Mouse (Mus musculus): Measurements from ENCODE around the gene Cd177.
"Not testable (repeated sequence)": the region's sequence is repeated elsewhere in the genome, so short reads cannot be mapped to it uniquely, and the experiment has no call there.

Cd177 gene

DNA sequence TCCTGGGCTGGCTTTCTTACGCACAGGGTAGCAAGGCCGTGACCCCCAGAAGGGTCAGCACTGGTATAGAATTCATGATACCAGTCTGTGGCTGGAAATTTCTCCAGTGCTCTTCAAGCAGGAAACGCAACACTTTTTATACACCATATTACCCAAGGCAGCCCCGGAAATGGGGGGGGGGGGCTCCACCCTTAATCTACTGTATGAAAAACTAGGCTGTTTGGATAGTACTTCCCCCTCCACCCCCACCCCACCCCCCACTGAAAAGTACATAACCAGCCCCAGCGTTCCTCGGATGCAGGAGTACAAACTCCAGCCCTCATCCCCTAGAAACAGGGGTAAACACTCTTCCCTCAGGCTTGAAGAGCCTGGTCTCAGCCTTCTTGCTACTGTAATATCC lies at the start of gene Cd177:
Cd177 (minus strand) TSS at position 101 of the 400 bp plus-strand sequence.
- DNase-seq (ENCODE audit: low read depth) = no peak

DNA sequence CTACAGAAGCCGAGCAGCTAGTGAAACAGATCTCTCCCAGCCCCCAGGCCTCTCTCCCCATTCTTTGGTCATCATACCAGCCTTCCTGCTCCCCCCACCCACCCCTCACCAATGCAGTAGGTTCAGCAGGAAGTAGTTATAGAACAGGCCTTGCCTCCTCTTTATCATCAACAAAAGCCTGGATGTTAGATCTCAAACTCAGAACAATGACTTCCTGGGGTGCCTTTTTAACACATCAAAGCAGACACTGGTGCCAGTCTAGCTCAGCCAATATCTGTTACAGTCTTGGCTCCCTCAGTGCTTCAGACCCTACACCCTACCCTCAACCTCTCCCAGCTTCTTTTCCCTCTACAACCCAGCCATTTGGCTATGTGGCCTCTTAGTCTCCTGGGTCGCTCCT lies 48.9 kb upstream of the Cd177 start:
- DNase-seq (ENCODE audit: low read depth) = no peak

DNA sequence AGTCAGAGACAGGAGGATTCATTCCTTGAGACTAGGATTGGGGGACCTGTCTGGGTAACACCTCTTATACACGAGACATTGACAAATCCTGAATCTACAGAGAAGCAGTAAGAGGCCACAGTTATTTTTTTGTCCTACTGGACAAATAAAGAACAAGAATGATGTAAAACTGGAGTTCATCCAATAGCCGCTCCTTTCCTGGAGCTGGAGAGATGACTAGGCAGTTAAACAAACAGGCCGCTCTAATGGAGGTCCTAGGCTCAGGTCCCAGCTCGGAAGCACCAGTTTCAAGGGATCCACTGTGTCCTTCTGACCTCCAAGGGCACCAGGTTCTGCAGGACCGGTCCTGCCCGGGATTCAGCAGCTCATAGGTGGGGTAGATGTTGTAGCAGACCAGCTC lies 44.7 kb upstream of the Cd177 start:
- no peak for DNase-seq (ENCODE audit: low read depth)

DNA sequence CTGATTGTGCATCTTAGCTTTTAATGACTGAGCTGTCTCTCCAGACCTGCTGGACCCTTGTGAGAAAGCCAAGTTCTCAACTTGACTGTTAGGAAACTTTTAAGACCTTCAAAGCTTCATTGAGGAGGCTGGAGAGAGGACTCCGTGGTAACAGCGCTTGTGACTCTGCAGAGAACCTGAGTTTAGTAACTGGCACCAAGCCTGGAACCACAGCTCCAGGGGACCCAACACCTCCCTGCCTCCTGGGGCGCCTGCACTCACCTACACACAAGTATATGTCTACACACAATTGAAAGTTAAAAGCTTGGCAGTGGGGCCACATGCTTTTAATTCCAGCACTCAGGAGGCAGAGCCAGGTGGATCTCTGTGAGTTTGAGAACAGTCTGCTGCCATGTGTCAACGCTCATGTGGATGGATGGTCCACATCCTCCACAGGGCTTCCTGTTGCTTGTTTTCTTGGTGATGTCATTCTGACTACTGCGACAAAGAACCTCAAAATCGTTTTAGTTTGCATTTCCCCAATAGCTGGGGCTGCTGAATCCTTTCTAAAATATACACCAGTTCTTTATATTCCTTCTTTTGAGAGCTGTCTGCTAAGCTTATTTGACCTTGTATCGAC lies 42.1 kb upstream of the Cd177 start:
- no peak for DNase-seq (ENCODE audit: low read depth)

DNA sequence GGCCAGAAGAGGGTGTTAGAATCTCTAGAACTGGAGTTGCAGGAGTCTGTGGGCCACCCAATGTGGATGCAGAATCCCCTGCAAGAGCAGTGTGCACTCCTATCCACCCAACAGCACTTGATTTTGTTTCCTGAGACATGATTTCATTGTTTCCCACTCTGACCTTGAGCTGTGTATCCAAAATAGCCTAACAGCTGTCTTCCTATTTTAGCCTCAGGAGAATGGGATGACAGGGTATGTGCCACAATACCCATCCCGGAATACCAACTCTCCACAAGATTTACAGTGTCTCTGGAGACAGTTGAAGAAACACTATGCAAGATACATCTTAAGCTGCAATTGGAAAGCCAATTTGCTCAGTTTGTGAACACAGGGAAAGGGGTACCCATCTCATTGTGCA lies 37.8 kb upstream of the Cd177 start:
- no peak for DNase-seq (ENCODE audit: low read depth)

DNA sequence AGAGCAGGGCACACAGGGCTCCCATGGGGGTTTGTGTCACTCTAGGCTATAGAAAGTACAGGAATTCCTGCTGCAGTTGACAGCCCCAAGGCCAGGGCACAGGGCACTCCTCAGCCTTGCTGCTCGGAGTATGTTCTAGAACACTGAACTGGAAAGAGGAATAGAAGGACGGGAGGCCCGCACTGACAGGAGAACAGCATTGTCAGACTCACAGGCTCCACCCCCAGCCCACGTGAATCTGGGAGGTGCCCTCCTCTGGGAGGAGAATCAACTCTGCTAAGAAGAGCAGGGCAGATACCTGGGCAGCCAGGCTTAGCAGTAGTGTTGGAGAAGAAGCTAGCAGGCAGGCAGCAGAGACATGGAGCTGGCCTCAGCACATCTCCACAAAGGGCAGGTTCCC lies 16.8 kb upstream of the Cd177 start, which contains the start of gene Ceacam10:
Ceacam10 (plus strand) TSS at position 289 of the 400 bp plus-strand sequence.
- DNase-seq (ENCODE audit: low read depth) = not testable (repeated sequence)

DNA sequence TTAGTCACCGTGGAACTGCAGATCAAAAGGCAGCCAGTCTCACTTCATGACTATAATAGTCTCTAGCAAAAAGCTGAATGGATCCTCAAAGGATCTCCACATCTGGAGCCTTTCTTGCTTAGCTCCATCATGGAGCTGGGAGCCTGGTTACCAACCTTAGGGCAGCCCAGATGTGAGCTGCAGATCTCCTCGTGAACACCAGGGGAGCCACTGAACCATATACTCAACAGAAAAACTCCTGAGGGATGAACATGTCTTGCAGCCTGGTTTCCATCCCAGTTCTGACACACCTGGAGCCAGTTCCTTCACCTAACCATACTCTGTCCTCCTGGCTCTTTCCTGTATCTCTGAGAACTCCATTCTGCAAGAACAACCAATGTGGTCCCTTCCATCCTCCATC lies 16.0 kb upstream of the Cd177 start:
- no peak for DNase-seq (ENCODE audit: low read depth)

DNA sequence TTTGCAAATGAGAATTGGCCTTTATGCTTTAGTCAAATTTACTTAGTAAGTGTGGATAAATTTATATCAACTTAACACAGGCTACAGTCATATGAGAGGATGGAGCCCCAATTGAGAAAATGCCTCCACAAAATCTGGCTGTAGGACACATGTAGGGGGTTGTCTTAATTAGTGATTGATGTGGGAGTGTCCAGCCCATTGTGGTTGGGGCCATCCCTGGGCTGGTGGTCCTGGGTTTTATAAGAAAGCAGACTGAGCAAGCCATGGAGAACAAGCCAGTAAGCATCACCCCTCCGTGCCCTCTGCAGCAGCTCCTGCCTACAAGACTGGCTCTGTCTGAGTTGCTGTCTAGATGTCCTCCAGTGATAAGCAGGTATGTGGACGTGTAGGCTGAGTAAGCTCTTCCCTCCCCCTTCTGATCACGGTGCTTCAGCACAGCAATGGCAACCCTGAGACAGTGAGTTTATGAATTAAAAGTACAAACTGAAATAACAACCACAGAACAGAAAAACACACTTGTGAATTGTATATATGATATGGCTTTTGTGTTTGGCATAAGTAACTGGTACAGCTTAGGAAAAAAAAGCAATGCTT lies 13.9 kb upstream of the Cd177 start:
- DNase-seq (ENCODE audit: low read depth) = no peak

DNA sequence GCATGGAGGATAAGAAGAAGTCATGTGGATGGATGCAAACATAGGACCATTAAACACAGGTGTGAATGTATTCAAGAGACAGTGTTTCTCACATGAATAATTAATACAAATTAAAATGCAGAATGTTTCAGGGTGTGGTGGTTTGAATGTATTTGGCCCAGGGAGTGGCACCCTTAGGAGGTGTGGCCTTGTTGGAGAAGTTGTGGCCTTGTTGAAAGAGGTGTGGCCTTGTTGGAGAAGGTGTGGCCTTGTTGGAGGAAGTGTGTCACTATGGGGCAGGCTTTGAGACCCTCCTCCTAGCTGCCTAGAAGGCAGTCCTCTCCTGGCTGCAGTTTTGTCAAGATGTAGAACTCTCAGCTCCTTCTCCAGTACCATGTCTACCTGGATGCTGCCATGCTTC lies 11.2 kb upstream of the Cd177 start:
- DNase-seq (ENCODE audit: low read depth) = no peak

DNA sequence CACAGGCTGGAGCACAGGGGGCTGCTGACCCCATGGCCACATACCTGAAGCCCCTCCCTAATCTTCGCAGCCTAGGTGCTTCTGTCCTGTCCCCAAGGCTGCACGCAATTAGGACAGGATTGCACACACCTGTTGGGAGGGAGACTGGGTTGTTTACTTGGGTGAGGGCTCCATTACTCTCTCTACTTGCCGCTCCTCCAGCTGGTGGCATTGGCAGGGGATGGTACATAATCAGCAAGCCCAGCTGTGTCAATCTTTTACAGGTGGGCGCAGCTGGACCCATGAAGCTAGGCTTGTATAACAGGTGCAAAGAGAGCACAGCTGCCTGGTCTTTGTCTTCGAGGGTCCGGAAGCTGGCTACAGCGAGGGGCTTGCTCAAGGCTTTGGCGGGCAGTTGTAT lies 2.5 kb upstream of the Cd177 start:
- DNase-seq (ENCODE audit: low read depth) = no peak

DNA sequence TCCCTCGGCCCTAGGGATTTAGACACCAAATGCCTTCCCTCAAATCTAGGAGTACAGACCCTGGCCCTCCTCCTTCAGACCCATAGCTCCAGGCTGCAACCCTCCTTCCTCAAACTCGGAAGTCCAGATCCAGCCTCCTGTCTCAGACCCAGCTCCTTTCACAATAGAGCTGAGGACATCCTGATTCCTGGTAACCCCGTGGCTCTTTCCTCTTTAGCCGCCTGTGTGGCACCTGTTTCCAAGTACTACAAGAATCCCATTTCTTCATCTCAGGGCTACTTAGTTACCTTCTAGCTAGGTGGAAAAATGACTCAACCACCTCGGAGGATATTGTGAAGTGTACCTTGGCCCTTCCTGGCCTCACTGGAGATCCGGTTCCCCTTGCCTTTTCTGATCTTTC lies 1.1 kb upstream of the Cd177 start:
- no peak for DNase-seq (ENCODE audit: low read depth)

DNA sequence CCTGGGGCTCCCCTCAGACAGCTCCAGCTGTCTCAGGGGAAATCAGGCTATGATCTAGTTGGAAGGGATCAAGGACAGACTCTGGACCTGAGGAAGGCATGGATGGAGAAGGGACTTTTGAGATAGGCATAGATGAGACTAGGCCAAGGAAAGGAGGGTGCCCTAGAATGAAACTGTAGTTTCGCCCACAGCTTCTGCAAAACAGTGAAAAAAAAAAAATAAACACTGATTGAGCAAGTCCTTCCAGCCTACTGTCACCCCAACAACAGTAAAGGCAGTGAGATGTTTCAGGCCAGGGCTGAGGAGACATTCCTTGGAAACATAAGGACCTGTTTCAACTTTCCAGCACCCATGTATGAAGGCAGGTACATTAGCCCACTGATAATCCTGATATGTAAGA lies 1.6 kb downstream of the Cd177 start:
- DNase-seq (ENCODE audit: low read depth) = no peak

DNA sequence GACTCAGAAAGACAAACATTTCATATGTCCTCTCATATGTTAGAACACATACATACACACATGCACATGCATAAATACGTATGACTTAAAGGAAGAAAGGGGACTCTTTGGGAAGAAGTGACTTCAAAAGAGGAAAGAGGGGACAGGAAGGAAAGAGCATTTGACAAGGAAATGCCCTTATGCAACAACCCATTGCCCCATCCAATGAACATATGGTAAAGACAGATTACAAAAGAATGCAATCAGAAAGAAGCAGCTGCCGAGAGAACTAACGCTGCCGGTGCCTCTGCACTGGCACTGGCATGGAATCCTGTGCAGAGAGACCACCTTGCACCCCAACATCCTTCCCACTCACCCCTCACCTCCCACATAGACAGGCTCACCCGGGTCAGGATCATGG lies 6.6 kb downstream of the Cd177 start:
- DNase-seq (ENCODE audit: low read depth) = no peak

DNA sequence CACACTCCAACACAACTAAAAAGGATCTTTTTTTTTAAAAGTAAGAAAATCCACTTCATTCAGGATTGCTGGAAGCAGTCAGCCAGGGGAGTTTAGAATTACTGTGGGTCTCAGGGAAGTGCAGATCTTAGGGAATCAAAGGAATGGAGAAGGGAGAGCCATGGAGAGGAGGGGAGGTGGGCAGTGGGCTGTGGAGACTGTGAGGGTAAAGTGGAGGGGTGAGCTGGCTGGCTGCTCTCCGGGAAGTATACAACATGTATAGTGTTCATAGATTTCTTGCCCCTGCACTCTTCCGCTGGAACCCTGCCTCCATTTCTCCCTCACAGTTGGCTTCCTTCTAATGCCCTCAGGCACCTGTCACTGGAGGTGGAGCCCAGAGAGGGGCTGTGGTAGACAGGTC lies 8.5 kb downstream of the Cd177 start:
- DNase-seq (ENCODE audit: low read depth) = no peak

DNA sequence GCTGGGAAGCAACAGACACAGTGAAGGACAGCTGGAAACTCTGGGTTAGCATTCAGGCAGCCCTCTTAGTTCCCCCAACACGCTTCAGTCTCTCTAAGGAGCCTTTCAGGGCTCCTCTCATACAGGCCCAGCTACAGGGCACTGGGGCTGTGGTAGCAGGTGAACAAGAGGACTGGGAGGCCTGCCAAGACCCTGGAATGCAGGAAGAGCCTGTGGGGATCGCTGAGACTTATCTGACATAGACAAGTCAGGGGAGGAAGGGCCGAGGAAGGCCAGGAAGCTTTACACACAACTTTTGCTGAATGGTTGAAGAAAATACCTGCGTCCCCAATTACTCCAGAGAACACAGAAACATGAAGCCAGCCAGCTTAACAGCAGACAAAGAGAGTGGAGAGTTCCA lies 9.4 kb downstream of the Cd177 start:
- no peak for DNase-seq (ENCODE audit: low read depth)

DNA sequence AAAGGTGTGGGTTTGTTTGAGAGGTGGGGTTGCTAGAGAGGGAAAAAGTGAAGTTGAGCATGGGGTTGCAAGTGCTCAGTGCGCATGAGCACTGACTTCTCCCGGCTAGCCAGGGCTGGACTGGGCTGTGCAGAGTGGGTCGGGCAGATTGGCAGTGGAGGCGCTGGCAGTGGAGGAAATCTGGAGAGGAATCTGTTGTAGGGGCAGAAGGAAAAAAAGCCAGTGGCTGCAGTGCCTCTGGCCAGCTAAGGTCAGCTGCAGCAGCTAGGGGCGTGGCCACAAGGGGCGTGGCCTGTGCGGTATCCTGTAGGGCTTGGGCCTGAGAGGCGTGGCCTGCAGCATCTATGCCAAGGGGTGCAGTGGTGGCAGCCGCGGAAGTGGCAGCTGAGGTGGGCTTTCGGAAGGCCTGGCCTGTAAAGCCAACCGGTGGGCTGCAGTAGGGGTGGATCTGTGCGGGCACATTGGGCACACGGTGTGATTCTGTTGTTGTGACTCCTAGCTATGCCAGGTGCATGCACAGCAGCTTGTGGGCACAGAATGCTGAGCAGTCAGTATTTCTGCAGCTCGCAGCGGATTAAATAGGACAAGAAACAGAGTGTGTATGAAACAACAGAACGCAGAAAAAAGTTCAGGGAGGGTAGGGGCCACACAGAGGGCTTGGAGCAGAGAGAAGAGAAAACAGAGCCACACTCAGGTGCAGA lies 24.0 kb downstream of the Cd177 start:
- DNase-seq (ENCODE audit: low read depth) = peak; percentile 2

DNA sequence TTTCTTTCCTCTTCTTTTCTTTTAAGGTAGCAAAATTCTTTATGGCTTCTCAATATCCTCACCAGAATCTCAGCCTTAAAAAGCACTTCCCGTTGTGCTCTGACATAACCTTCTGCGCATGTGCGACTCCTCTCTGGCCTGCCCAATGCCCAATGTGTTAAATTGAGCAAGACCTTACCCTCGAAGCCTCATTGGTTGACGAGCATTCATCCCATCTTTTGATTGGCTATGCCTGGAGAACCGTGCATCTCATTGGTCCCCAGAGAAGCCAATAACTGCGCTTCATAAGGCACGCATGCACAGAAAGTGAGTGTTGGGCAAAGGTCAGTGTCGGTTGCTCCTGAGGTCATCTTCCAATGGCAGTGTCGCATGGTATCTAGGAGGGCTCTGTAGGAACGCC lies 33.3 kb downstream of the Cd177 start, which contains the start of gene Gm4763:
Gm4763 (minus strand) TSS at position 101 of the 400 bp plus-strand sequence.
- DNase-seq (ENCODE audit: low read depth) = not testable (repeated sequence)

DNA sequence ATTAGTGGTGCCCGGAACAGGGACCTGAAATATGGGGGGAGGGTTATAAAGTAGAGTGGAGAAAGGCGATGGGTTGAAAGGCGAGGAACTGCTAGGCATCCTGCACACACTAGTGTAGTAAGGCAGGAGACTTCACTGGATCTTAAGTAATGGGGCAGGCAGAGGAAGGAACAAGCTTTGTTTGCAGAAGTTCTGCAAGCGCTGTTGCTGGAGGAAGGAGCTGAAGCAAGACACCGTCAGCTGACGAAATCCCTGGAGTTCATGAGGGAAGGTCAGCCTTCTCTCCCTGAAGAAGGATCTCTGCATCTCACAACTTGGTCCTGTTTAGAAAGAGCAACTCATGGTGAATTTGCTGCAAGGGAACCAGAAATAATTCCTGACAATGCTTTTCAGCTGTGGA lies 45.1 kb downstream of the Cd177 start:
- DNase-seq (ENCODE audit: low read depth) = no peak

DNA sequence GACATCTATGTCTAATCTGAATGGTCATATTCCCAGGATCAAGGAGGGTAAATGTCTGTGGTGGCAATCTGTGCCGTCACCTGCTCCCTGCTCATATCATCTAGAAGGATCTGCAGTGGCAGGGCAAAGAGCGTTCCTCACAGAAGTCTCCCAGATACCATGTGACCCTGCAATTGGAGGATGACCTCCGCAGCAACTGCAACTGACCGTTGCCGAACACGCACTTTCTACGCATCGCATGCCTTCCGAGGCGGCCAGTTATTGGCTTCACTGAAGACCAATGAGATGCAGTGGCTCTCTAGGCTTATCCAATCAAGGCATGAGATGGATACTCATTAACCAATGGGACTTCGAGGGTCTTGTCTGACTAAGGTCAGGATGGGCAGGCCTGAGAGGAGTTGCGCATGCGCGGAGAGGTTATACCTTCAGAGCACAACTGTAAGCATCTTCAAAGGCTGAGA lies 51.2 kb downstream of the Cd177 start, which contains the start of gene BC049730:
BC049730 (plus strand) TSS at position 411 of the 461 bp plus-strand sequence.
- DNase-seq (ENCODE audit: low read depth) = no peak

DNA sequence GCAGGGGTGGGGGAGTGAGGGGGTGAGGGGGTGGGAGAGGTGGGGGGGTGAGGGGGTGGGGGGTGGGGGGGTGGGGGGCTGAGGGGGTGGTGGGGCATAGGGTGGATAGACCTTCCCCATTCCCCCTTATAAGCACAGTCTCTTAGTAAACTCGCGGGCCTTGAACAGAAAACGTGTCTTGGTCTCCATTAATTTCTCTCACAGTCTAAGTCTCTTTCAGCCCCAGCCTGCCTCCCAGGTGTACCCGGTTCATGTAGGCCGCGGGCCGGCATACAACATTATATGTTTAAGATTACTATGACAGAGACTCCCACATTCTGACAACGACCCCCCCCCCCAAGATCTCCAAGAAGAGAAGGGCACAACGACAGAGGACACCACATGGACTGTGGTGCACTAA lies 57.3 kb downstream of the Cd177 start:
- not testable (repeated sequence) for DNase-seq (ENCODE audit: low read depth)

DNA sequence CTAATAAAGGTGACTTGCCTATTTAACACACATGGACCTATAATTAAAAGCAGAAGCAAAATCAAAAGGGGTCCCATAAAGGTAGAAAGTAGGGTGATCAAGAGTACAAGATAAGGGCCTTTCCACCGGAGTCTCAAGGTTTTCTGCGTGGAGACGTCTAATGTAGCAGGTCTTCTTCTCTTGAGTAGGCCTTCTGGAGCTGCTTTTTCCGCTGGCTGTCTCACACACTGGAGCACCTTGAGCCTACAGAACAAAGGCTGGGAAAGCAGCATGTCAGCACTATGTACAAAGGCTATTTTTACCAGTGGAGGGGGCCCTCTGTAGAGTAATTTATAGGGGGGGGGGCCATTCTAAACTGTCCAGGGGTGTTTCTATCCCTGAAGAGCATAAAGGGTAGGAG lies 62.2 kb downstream of the Cd177 start:
- DNase-seq (ENCODE audit: low read depth) = not testable (repeated sequence)

Measured in c-Kit-positive CD71-positive TER-119-negative erythroid progenitor cells, embryonic 14.5 days (primary cell).